ENCODE assay signal across 22 mouse cellular contexts in genomic region chr9:60192321-60192720, GRCm38 (mm10).
DNase-seq lines count a peak whose midpoint lies in the region; ATAC-seq lines count a peak whose summit lies in the region.
"Had no signal": no experiment of that assay in that cellular context is flagged by ENCODE, and none has a peak within 500 bp of the region (broad histone marks: within the 10 kb centered on the region; RNA-seq: fewer than 3 reads in every experiment).

No protein-coding gene starts in this region.

- H3K4me3 ChIP-seq in heart, embryonic 10.5 days: no peak overlapping the region
- H3K4me3 ChIP-seq in limb, embryonic 12.5 days (replicated peaks): no peak overlapping the region
- H3K4me3 ChIP-seq in limb, embryonic 10.5 days: no peak overlapping the region
- H3K4me3 ChIP-seq in hindbrain, embryonic 12.5 days: no peak overlapping the region
- H3K4me3 ChIP-seq: embryonic facial prominence, embryonic 12.5 days; forebrain, embryonic 12.5 days; heart, embryonic 13.5 days had no signal

- no peak overlapping the region for H3K4me2 ChIP-seq in limb, embryonic 12.5 days
- no peak overlapping the region for H3K4me2 ChIP-seq in hindbrain, embryonic 12.5 days (replicated peaks)
- H3K4me2 ChIP-seq: embryonic facial prominence, embryonic 12.5 days; forebrain, embryonic 12.5 days; heart, embryonic 13.5 days had no signal

- intact Hi-C loops in heart, postnatal 25 days (cut with DNase I): no loop called here

- H3K27me3 ChIP-seq in heart, embryonic 10.5 days (ENCODE audit: insufficient read depth, poor library complexity, severe bottlenecking): no peaks in the 10 kb centered on the region
- H3K27me3 ChIP-seq in limb, embryonic 12.5 days: no peaks in the 10 kb centered on the region
- H3K27me3 ChIP-seq in limb, embryonic 10.5 days (ENCODE audit: low read depth, poor library complexity, severe bottlenecking): no peaks in the 10 kb centered on the region
- H3K27me3 ChIP-seq in hindbrain, embryonic 12.5 days: no peaks in the 10 kb centered on the region
- H3K27me3 ChIP-seq: CH12.LX; embryonic facial prominence, embryonic 12.5 days; forebrain, embryonic 12.5 days; heart, embryonic 13.5 days; Patski had no signal

- H3K9ac ChIP-seq in limb, embryonic 12.5 days (replicated peaks): no peak overlapping the region
- no peak overlapping the region for H3K9ac ChIP-seq in hindbrain, embryonic 12.5 days
- H3K9ac ChIP-seq: embryonic facial prominence, embryonic 12.5 days; forebrain, embryonic 12.5 days; heart, embryonic 13.5 days had no signal

- H3K27ac ChIP-seq in heart, embryonic 10.5 days: peak overlapping the region; percentile 72; the same call in 1 of the 2 replicates
- 0 out of 2 replicates have a peak overlapping the region, but pooled peaks have one; percentile 7 for H3K27ac ChIP-seq in limb, embryonic 12.5 days
- no peak overlapping the region for H3K27ac ChIP-seq in limb, embryonic 10.5 days
- no peak overlapping the region for H3K27ac ChIP-seq in hindbrain, embryonic 12.5 days
- H3K27ac ChIP-seq: embryonic facial prominence, embryonic 12.5 days; forebrain, embryonic 12.5 days had no signal

- no peaks in the 10 kb centered on the region for H3K9me3 ChIP-seq in heart, embryonic 10.5 days
- no peaks in the 10 kb centered on the region for H3K9me3 ChIP-seq in limb, embryonic 12.5 days
- H3K9me3 ChIP-seq in limb, embryonic 10.5 days (replicated peaks): no peaks in the 10 kb centered on the region
- H3K9me3 ChIP-seq in hindbrain, embryonic 12.5 days (replicated peaks): no peaks in the 10 kb centered on the region
- H3K9me3 ChIP-seq: embryonic facial prominence, embryonic 12.5 days; forebrain, embryonic 12.5 days had no signal

- 49% methylated on average over 5 of the region's 5 CpGs for WGBS in heart, embryonic 10.5 days
- WGBS in limb, embryonic 12.5 days: 87% methylated on average over 5 of the region's 5 CpGs
- 88% methylated on average over 5 of the region's 5 CpGs for WGBS in limb, embryonic 10.5 days
- WGBS in hindbrain, embryonic 12.5 days: 77% methylated on average over 5 of the region's 5 CpGs

- 0 out of 2 replicates have a peak, but pooled peaks cover 2% of the 10 kb centered on the region for H3K36me3 ChIP-seq in heart, embryonic 10.5 days
- no peaks in the 10 kb centered on the region for H3K36me3 ChIP-seq in limb, embryonic 12.5 days
- H3K36me3 ChIP-seq in limb, embryonic 10.5 days: no peaks in the 10 kb centered on the region
- no peaks in the 10 kb centered on the region for H3K36me3 ChIP-seq in hindbrain, embryonic 12.5 days
- H3K36me3 ChIP-seq: embryonic facial prominence, embryonic 12.5 days; forebrain, embryonic 12.5 days; heart, embryonic 13.5 days had no signal

- no peak for ATAC-seq in limb, embryonic 12.5 days (ENCODE audit: insufficient number of reproducible peaks, insufficient read depth, low FRiP score, low TSS enrichment, low read depth)
- ATAC-seq in hindbrain, embryonic 12.5 days (ENCODE audit: low FRiP score): no peak
- ATAC-seq: activated CD4-positive, CD25-positive, alpha-beta regulatory T cell, adult 4 months; forebrain, embryonic 16.5 days; hindbrain, embryonic 16.5 days; inflammation-experienced regulatory T-cells, adult 6 months; intestine, postnatal 0 days; Patski had no signal

- H3K4me1 ChIP-seq in heart, embryonic 10.5 days: peaks cover 13% of the 10 kb centered on the region
- peaks cover 12% of the 10 kb centered on the region; the same call in 1 of the 2 replicates for H3K4me1 ChIP-seq in limb, embryonic 12.5 days (replicated peaks)
- H3K4me1 ChIP-seq in limb, embryonic 10.5 days: peaks cover 4% of the 10 kb centered on the region; the same call in 1 of the 2 replicates
- H3K4me1 ChIP-seq in hindbrain, embryonic 12.5 days: peaks cover 10% of the 10 kb centered on the region
- H3K4me1 ChIP-seq: embryonic facial prominence, embryonic 12.5 days; forebrain, embryonic 12.5 days had no signal

- no peak for DNase-seq in heart, embryonic 10.5 days (ENCODE audit: low spot score)
- no peak for DNase-seq in heart, postnatal 25 days (ENCODE audit: low spot score)
- no peak for DNase-seq in limb, embryonic 10.5 days (ENCODE audit: low spot score)
- peak; percentile 33 for DNase-seq in adrenal gland, postnatal 25 days
- DNase-seq: cerebellum, adult 11-12 months; cerebellum, adult 9-10 months; cerebellum, postnatal 25 days; gastrocnemius, postnatal 14 days; heart, postnatal 14 days; kidney, adult 8-10 months had no signal

Comparison
In these comparisons a context has a peak if more than half of its experiments do, and no peak if none do; other contexts are left out.
1. H3K27ac ChIP-seq: peak in heart, embryonic 10.5 days (single experiment) and limb, embryonic 12.5 days (single experiment); none in limb, embryonic 10.5 days (single experiment) and hindbrain, embryonic 12.5 days (single experiment).